Mouse (Mus musculus) forebrain, embryonic 14.5 days (tissue): ENCODE results near the gene Acnat1. TPM values are rescaled to one million over a fixed set of nuclear protein-coding genes. Genes with fewer than 3 reads are reported as not detected.
A peak's percentile ranks its signal among the peaks of the same experiment; 100 is the strongest.
"Not testable (repeated sequence)": the region's sequence is repeated elsewhere in the genome, so short reads cannot be mapped to it uniquely, and the experiment has no call there.

ENCODE experiments used
- ATAC-seq: fragments of 200-750 bp; cut with Nextera tagmentation; 2 replicates; pipeline ENCODE4 v1.8.0; 2017; ENCODE audit warnings: mild to moderate bottlenecking, moderate library complexity
- DNase-seq: peaks from one replicate; pipeline ENCODE4 v3.0.0-alpha.2; 2015; ENCODE audit warnings: low spot score
- H3K27ac ChIP-seq: fragments of 300-500 bp; sonication (generic); 2 replicates; pipeline ENCODE4 v1.5.1; 2014; ENCODE audit warnings: low read depth, mild to moderate bottlenecking, control low read depth, low read length, moderate library complexity
- H3K27me3 ChIP-seq: fragments of 300-500 bp; sonication (generic); replicated peaks from 2 replicates; pipeline ENCODE4 v1.6.1; 2014; ENCODE audit warnings: low read length, control low read depth, mixed read lengths; ENCODE audit not compliant: control insufficient read depth, insufficient read depth
- H3K36me3 ChIP-seq: fragments of 300-500 bp; sonication (generic); 2 replicates; pipeline ENCODE4 v1.6.1; 2014; ENCODE audit warnings: low read length, control low read depth; ENCODE audit not compliant: control insufficient read depth, insufficient read depth
- H3K4me1 ChIP-seq: fragments of 300-500 bp; sonication (generic); 2 replicates; pipeline ENCODE4 v1.6.1; 2014; ENCODE audit warnings: antibody characterized with exemption, low read length, control low read depth; ENCODE audit not compliant: control insufficient read depth, insufficient read depth
- H3K4me2 ChIP-seq: fragments of 300-500 bp; sonication (generic); 2 replicates; pipeline ENCODE4 v1.6.1; 2014; ENCODE audit warnings: mild to moderate bottlenecking, control low read depth, low read length
- H3K4me3 ChIP-seq: fragments of 300-500 bp; sonication (generic); 2 replicates; pipeline ENCODE4 v1.5.1; 2014; ENCODE audit warnings: low read depth, low read length, control low read depth
- H3K9ac ChIP-seq: fragments of 300-500 bp; sonication (generic); 2 replicates; pipeline ENCODE4 v1.6.1; 2014; ENCODE audit warnings: mild to moderate bottlenecking, low read length, control low read depth, moderate library complexity
- H3K9me3 ChIP-seq: fragments of 300-500 bp; sonication (generic); replicated peaks from 2 replicates; pipeline ENCODE4 v1.6.1; 2016; ENCODE audit warnings: low read length, control low read depth, mixed read lengths; ENCODE audit not compliant: control insufficient read depth
- WGBS: fragments of 180-500 bp; shearing (Covaris S2); extraction: QIAGEN DNeasy Blood & Tissue Kit; methylation state at CpG from one replicate; pipeline ENCODE4 v1.1.7; 2014; 5-methylcytosine and 5-hydroxymethylcytosine counted together
- polyA plus RNA-seq: library from polyadenylated mRNA; unstranded; fragments of >200 nt; fragmentation: Nextera tagmentation; extraction: Ambion mirVana; gene quantifications from 2 replicates; pipeline ENCODE4 v1.2.1, GENCODE M21; 2014

Gene Acnat1
- polyA plus RNA-seq = not detected in 2 replicates

- no peak within 1 kb of the TSS for H3K27ac ChIP-seq
- DNase-seq (no peak), ATAC-seq (no peak)
- H3K4me3 ChIP-seq = no peak within 1 kb of the TSS
- no peaks in the 10 kb centered on the region for H3K9me3 ChIP-seq
- no peak within 1 kb of the TSS for H3K9ac ChIP-seq
- 49% methylated on average over 3 of the region's 3 CpGs for WGBS
- no peaks in the 10 kb centered on the region for H3K27me3 ChIP-seq
- H3K4me2 ChIP-seq = no peak within 1 kb of the TSS
- no peaks in the 10 kb centered on the region for H3K36me3 ChIP-seq
- no peaks in the 10 kb centered on the region for H3K4me1 ChIP-seq
Observed at GRCm38 (mm10) chr4:49473435-49474100, at the start of gene Acnat1. Acnat1 (minus strand) TSS chr4:49473912.

DNA sequence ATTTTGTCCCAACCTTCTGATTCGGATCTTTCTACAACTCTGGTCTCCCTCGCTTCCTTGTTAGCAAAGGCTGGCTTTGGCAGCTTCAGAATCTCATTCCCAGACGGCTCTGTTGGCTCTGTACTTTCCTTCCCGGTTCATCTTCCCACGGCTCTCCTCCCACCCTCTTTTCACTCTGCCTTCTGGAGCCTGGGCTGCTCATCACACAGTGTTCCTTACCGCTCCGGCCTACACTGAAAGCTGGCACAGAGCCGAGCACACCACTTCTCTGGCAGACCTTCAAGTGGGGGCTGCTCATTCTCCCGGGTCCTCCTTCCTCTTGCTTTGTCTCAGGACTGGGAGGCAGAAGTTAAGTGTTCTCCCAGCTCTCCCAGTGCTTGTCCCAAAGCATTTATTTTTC is 48.9 kb upstream of the Acnat1 start:
- DNase-seq (peak; percentile 52), ATAC-seq (no peak)
- no peak overlapping the region for H3K9ac ChIP-seq
- no peaks in the 10 kb centered on the region for H3K27me3 ChIP-seq
- H3K4me1 ChIP-seq = peaks cover 12% of the 10 kb centered on the region
- peak overlapping the region; percentile 71 for H3K4me2 ChIP-seq
- H3K9me3 ChIP-seq = no peaks in the 10 kb centered on the region
- peaks cover 12% of the 10 kb centered on the region; the same call in 1 of the 2 replicates for H3K36me3 ChIP-seq
- H3K4me3 ChIP-seq = no peak overlapping the region
- no peak overlapping the region for H3K27ac ChIP-seq
- 54% methylated on average over 9 of the region's 9 CpGs for WGBS

DNA sequence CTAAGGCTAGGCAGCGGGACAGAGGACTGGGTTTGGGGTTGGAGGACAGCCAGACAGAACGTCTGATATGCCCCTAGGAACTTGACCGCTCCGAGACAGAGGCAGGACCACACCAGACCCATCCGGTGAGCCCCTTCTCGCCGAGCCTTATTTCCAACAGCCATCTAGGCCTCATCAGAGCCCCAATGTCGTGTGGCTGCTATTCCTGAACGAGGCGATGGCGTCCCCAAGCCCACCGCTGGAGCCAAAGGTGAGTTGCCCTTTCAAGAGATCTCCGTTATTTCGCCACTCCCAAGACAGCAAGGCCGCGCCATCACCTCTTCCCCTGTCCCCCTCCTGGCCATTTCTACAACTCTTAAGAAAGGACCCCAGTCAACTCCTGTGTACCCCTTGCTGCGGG is 47.6 kb upstream of the Acnat1 start:
- no peaks in the 10 kb centered on the region for H3K27me3 ChIP-seq
- WGBS = 1% methylated on average over 17 of the region's 17 CpGs
- H3K4me2 ChIP-seq = peak overlapping the region; percentile 71
- H3K4me3 ChIP-seq = peak overlapping the region; percentile 60
- no peak overlapping the region; the same call in 1 of the 2 replicates for H3K27ac ChIP-seq
- DNase-seq (no peak), ATAC-seq (peak; percentile 71)
- no peaks in the 10 kb centered on the region for H3K9me3 ChIP-seq
- peaks cover 12% of the 10 kb centered on the region; the same call in 1 of the 2 replicates for H3K36me3 ChIP-seq
- peak overlapping the region; percentile 74 for H3K9ac ChIP-seq
- H3K4me1 ChIP-seq = peaks cover 12% of the 10 kb centered on the region

DNA sequence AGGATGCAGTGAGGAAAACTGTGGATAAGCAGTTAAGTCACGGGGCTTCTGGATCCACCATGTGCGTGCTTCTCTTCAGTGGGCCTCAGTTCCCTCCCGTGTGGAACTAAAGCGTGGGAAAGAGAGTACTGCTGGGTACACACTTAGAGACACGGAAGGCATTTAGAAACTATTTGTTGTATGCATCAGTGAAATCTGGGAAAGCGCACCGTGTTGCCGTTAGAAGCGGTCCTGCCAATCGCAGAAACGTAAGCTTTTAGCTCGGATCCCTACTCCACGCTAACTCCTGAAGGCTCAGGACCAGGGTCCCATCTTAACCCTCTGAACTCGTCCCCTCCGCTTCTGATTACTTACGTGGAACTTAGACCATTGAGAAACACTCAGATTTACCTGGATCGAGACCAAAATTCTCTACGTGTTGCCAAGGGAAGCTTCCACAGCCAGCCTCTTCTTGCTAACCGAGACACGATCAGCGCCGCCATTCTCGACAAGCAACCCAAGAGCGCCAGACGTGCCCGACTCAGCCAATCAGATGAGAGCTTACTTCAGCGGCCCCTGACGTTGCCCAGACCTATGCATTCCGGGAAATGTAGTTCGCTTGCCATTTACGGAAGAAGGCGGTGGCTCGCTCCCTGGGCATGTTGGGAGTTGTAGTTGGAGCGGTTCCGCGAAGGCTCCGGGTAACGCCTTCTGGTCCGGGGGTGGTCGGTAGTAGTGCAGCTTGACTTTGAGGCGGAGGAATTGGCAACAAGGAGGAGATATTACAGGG is 47.0 kb upstream of the Acnat1 start, which contains the start of the genes Mrpl50 and Zfp189:
TSS of gene Mrpl50 (minus strand) at position 522 of the 769 bp plus-strand sequence.
TSS of gene Zfp189 (plus strand) at position 605 of the 769 bp plus-strand sequence.
- H3K9me3 ChIP-seq = no peaks in the 10 kb centered on the region
- H3K9ac ChIP-seq = peak within 1 kb of the TSS; percentile 76
- peaks cover 12% of the 10 kb centered on the region for H3K4me1 ChIP-seq
- under 1% methylated on average over 41 of the region's 41 CpGs for WGBS
- ATAC-seq (peak; percentile 99), DNase-seq (peak; percentile 99)
- H3K4me2 ChIP-seq = peak within 1 kb of the TSS; percentile 71
- H3K4me3 ChIP-seq = peak within 1 kb of the TSS; percentile 60
- no peaks in the 10 kb centered on the region for H3K27me3 ChIP-seq
- H3K36me3 ChIP-seq = peaks cover 12% of the 10 kb centered on the region; the same call in 1 of the 2 replicates
- peak within 1 kb of the TSS; percentile 29; the same call in 1 of the 2 replicates for H3K27ac ChIP-seq

DNA sequence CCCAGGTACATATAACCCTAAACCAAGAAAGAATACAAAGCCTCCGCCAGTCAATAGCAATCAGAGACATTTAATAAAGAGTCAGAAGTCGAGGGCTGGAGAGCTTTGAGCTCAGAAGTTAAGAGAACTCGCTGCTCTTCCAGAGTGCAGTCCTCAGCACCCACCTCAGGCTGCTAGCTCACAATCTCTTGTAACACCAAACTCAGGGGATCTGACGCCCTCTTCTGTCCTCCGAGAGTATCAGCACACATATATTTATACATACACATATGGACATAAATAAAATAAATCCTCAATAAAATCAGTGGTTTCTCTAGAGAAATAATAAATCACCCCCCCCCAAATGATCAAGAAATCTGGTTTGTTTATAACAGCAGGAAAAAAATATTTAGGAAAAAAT is 45.8 kb upstream of the Acnat1 start:
- ATAC-seq = no peak

GRCm38 (mm10) chr4:49514441-49514840 is 40.7 kb upstream of the Acnat1 start:
- Histone ChIP-seq H3K9ac (no peak overlapping the region), H3K27ac (no peak overlapping the region), H3K4me1 (0 out of 2 replicates have a peak, but pooled peaks cover 3% of the 10 kb centered on the region), H3K27me3 (no peaks in the 10 kb centered on the region), H3K36me3 (peaks cover 24% of the 10 kb centered on the region), H3K4me3 (no peak overlapping the region), H3K9me3 (no peaks in the 10 kb centered on the region), H3K4me2 (no peak overlapping the region)
- no peak for DNase-seq
- whole genome bisulfite sequencing = 96% methylated on average over 6 of the region's 6 CpGs
- ATAC-seq = no peak

More for the DNA sequence above, 45.8 kb upstream of the Acnat1 start:
- Histone ChIP-seq H3K9ac (no peak overlapping the region), H3K27me3 (no peaks in the 10 kb centered on the region), H3K27ac (no peak overlapping the region), H3K4me1 (peaks cover 12% of the 10 kb centered on the region), H3K36me3 (peaks cover 9% of the 10 kb centered on the region), H3K4me3 (peak overlapping the region; percentile 60), H3K9me3 (no peaks in the 10 kb centered on the region), H3K4me2 (peak overlapping the region; percentile 66)
- WGBS = 74% methylated on average over 5 of the region's 5 CpGs
- no peak for DNase-seq

GRCm38 (mm10) chr4:49512636-49513035 is 38.9 kb upstream of the Acnat1 start:
- H3K4me2 ChIP-seq = no peak overlapping the region
- ATAC-seq = no peak
- WGBS = 94% methylated on average over 4 of the region's 4 CpGs

GRCm38 (mm10) chr4:49510236-49510835 is 36.6 kb upstream of the Acnat1 start:
- H3K9ac ChIP-seq, H3K9me3 ChIP-seq, DNase-seq, H3K4me2 ChIP-seq, H3K27me3 ChIP-seq, ATAC-seq, H3K27ac ChIP-seq, H3K4me1 ChIP-seq, H3K4me3 ChIP-seq: not testable (repeated sequence)
- WGBS = 94% methylated on average over 1 of the region's 1 CpGs
- peaks cover 24% of the 10 kb centered on the region for H3K36me3 ChIP-seq

More at GRCm38 (mm10) chr4:49512636-49513035, 38.9 kb upstream of the Acnat1 start:
- no peak for DNase-seq
- H3K9me3 ChIP-seq = no peaks in the 10 kb centered on the region
- H3K27ac ChIP-seq = no peak overlapping the region
- no peaks in the 10 kb centered on the region for H3K27me3 ChIP-seq
- no peak overlapping the region for H3K9ac ChIP-seq
- H3K4me1 ChIP-seq = no peaks in the 10 kb centered on the region
- no peak overlapping the region for H3K4me3 ChIP-seq
- H3K36me3 ChIP-seq = peaks cover 24% of the 10 kb centered on the region
